Comparison of ENCODE assay signal across 7 mouse cellular contexts in genomic region chr10:28730122-28730521, GRCm38 (mm10).
DNase-seq lines count a peak whose midpoint lies in the region; ATAC-seq and TF ChIP-seq lines count a peak whose summit lies in the region.

No protein-coding gene starts in this region.

- no peak overlapping the region for H3K4me2 ChIP-seq in kidney, embryonic 16.5 days (replicated peaks; ENCODE audit: low read depth, low read length)

- no peaks in the 10 kb centered on the region for H3K4me1 ChIP-seq in kidney, adult 2 months (ENCODE audit: control insufficient read depth, insufficient read depth, low read length)
- H3K4me1 ChIP-seq in kidney, embryonic 16.5 days (ENCODE audit: insufficient read depth, low read length) = no peaks in the 10 kb centered on the region
- peaks cover 5% of the 10 kb centered on the region for H3K4me1 ChIP-seq in thymus, adult 2 months (replicated peaks; ENCODE audit: control insufficient read depth, insufficient read depth, low read length)

- peak; percentile 9 for DNase-seq in kidney, adult 2 months
- peak; percentile 67 for DNase-seq in CD4-positive, CD25-positive, alpha-beta regulatory T cell, adult 2 months (ENCODE audit: low read depth, low spot score)
- DNase-seq in NIH3T3 (ENCODE audit: low read depth) = peak; percentile 67
- peak; percentile 18 for DNase-seq in forelimb bud, embryonic 11.5 days (ENCODE audit: low read depth, low spot score)
- DNase-seq in thymus, adult 2 months = peak; percentile 57
- DNase-seq in layer of hippocampus, adult 9-11 months = no peak

- no peak overlapping the region for H3K9ac ChIP-seq in kidney, embryonic 16.5 days (replicated peaks; ENCODE audit: low read length)

- H3K9me3 ChIP-seq in kidney, embryonic 16.5 days (ENCODE audit: low read length) = no peaks in the 10 kb centered on the region

- 6% methylated on average over 2 of the region's 2 CpGs for WGBS in kidney, adult 2 months
- 10% methylated on average over 2 of the region's 2 CpGs for WGBS in kidney, embryonic 16.5 days
- 5% methylated on average over 2 of the region's 2 CpGs for WGBS in thymus, adult 2 months

- no peak for TF ChIP-seq POLR2A in kidney, adult 2 months (IDR thresholded peaks at IDR 0.05; ENCODE audit: low read depth, low read length)
- TF ChIP-seq POLR2A in thymus, adult 2 months (IDR thresholded peaks at IDR 0.05; ENCODE audit: control insufficient read depth, extremely low read depth, insufficient read depth, low read length, poor library complexity) = no peak

- H3K27me3 ChIP-seq in kidney, adult 2 months (replicated peaks; ENCODE audit: control insufficient read depth, insufficient read depth, low read length) = no peaks in the 10 kb centered on the region
- no peaks in the 10 kb centered on the region for H3K27me3 ChIP-seq in kidney, embryonic 16.5 days (ENCODE audit: insufficient read depth, low read length)
- H3K27me3 ChIP-seq in thymus, adult 2 months (ENCODE audit: control insufficient read depth, insufficient read depth, low read length) = no peaks in the 10 kb centered on the region

- TF ChIP-seq CTCF in kidney, adult 2 months (conservative IDR thresholded peaks at IDR 0.05; ENCODE audit: insufficient read depth, insufficient read length, low read depth, low read length) = peak; percentile 51
- no peak for TF ChIP-seq CTCF in thymus, adult 2 months (IDR thresholded peaks at IDR 0.05; ENCODE audit: borderline replicate concordance, control insufficient read depth, extremely low read depth, insufficient read depth, low read length, poor library complexity)

- H3K27ac ChIP-seq in kidney, adult 2 months (ENCODE audit: insufficient read depth, low read depth, low read length) = no peak overlapping the region
- no peak overlapping the region for H3K27ac ChIP-seq in kidney, embryonic 16.5 days (ENCODE audit: low read length)
- H3K27ac ChIP-seq in thymus, adult 2 months (ENCODE audit: control insufficient read depth, insufficient read depth, low read length) = no peak overlapping the region

- no peaks in the 10 kb centered on the region for H3K36me3 ChIP-seq in kidney, adult 2 months (ENCODE audit: control insufficient read depth, insufficient read depth, low read length)
- no peaks in the 10 kb centered on the region for H3K36me3 ChIP-seq in kidney, embryonic 16.5 days (ENCODE audit: insufficient read depth, low read length)
- H3K36me3 ChIP-seq in thymus, adult 2 months (ENCODE audit: control insufficient read depth, insufficient read depth, low read length) = peaks cover 37% of the 10 kb centered on the region

- no peak for ATAC-seq in kidney, embryonic 16.5 days (ENCODE audit: low FRiP score, low TSS enrichment)

- no peak overlapping the region for H3K4me3 ChIP-seq in kidney, adult 2 months (ENCODE audit: insufficient read depth, low read depth, low read length)
- H3K4me3 ChIP-seq in kidney, embryonic 16.5 days (ENCODE audit: low read length) = no peak overlapping the region
- H3K4me3 ChIP-seq in thymus, adult 2 months (ENCODE audit: control insufficient read depth, insufficient read depth, low read length) = no peak overlapping the region
